Mouse (Mus musculus): ENCODE results near the gene Eml3. TPM values are rescaled to one million over a fixed set of nuclear protein-coding genes. Genes with fewer than 3 reads are reported as not detected.

Gene Eml3
- polyA plus RNA-seq, 1 experiment from 2014 or later: 19.0 TPM

DNA sequence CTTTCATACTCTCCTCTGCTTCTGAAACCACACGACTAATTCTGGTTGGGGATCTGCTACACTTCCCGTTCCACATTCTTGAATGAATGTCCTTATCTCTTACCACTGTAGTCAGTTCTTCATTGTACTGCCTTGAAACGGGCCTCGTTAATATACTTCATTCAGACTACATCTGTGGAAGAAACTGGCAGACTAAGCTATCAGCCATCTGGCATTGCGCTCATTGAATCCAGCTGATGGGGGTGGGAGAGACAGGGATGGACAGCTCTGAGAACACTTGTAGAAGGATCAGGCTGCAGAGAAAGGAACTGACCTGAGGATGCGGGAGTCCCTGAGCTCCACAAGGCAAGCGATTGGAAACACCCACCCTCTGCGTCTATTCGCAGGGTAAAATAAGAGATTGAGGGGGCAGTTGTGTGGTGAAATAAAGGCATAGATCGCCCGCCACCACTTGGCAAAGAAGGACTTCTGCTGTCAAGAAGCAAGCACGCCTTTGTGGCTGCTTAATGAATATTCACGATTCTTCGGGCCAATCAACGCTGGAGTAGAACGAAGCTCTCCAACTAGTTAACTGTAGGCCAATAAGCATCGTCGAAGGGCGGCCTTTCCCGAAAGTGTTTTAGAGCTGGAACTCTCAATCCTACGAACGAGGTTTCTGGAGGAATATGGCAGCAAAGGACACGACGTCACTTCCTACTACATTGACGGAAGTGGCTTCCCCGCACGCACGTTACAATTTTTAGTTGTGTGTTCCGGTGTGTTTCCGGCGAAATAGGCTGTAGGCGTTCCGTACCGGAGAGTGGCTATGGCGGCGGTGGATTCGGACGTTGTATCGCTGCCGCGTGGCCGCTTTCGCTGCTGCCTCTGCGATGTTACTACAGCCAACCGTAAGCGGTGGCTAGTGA lies 24.0 kb downstream of the Eml3 start, which contains the start of gene Tut1:
Gene Tut1, plus strand, starts transcription at position 713 of the 905 bp plus-strand sequence.
- Histone ChIP-seq H3K36me3 (ENCODE audit: insufficient read depth) (peaks cover 72% of the 10 kb centered on the region), H3K4me2 (peak within 1 kb of the TSS; percentile 84), H3K4me1 (ENCODE audit: insufficient read depth) (no peaks in the 10 kb centered on the region), H3K27me3 (ENCODE audit: insufficient read depth, low read length) (no peaks in the 10 kb centered on the region), H3K9me3 (ENCODE audit: low read depth, low read length) (no peaks in the 10 kb centered on the region), H3K27ac (ENCODE audit: low read depth) (peak within 1 kb of the TSS; percentile 62), H3K9ac (peak within 1 kb of the TSS; percentile 85), H3K4me3 (ENCODE audit: low read depth, low read length) (peak within 1 kb of the TSS; percentile 83)
- peak; percentile 100 for DNase-seq
- WGBS: 3% methylated on average over 46 of the region's 46 CpGs
- no peak for TF ChIP-seq CTCF (IDR thresholded peaks at IDR 0.05; ENCODE audit: low read depth)
- ATAC-seq (ENCODE audit: insufficient read depth): peak; percentile 95

DNA sequence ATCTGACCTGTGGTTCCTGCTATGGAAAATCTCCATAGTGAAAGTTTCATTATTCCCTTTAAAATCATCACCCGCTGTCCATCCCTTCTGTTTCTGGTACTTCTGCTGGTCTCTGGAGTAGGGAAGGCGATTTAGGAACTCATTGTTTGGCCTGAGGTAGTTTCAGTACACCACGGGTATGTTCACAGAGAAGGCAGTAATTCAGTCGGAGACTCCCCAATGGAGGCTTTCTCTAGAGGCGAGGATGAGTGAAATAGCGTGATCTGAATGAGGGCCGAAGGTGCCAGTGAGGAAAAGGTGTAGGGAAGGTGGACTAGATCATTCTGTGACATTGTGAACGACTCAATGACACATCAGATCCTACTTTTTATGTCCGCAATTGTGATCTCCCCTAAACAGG lies 24.8 kb downstream of the Eml3 start:
- peak overlapping the region; percentile 85 for H3K9ac ChIP-seq
- no peak for DNase-seq
- peaks cover 72% of the 10 kb centered on the region for H3K36me3 ChIP-seq (ENCODE audit: insufficient read depth)
- peak overlapping the region; percentile 83 for H3K4me3 ChIP-seq (ENCODE audit: low read depth, low read length)
- 6% methylated on average over 9 of the region's 9 CpGs for WGBS
- H3K4me2 ChIP-seq: peak overlapping the region; percentile 84
- no peak for TF ChIP-seq CTCF (IDR thresholded peaks at IDR 0.05; ENCODE audit: low read depth)
- no peaks in the 10 kb centered on the region for H3K27me3 ChIP-seq (ENCODE audit: insufficient read depth, low read length)
- ATAC-seq (ENCODE audit: insufficient read depth): no peak
- no peaks in the 10 kb centered on the region for H3K9me3 ChIP-seq (ENCODE audit: low read depth, low read length)
- no peaks in the 10 kb centered on the region for H3K4me1 ChIP-seq (ENCODE audit: insufficient read depth)
- peak overlapping the region; percentile 62 for H3K27ac ChIP-seq (ENCODE audit: low read depth)

DNA sequence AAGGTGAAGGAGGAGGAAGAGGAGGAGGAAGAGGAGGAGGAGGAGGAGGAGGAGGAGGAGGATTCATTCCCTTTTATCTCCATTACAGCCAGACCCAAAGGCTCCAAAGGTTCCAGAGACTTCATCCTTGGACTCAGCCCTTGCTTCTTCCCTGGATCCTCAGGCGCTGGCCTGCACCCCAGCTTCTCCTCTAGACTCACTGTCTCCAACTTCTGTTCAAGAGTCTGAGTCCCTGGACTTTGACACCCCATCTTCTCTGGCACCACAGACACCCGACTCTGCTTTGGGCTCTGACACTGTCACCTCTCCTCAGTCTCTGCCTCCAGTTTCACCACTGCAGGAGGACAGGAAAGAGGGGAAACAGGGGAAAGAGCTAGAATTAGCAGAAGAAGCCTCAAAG lies 32.9 kb downstream of the Eml3 start:
- WGBS: 95% methylated on average over 2 of the region's 2 CpGs
- Histone ChIP-seq H3K27me3 (ENCODE audit: insufficient read depth, low read length) (no peaks in the 10 kb centered on the region), H3K9me3 (ENCODE audit: low read depth, low read length) (no peaks in the 10 kb centered on the region), H3K4me3 (ENCODE audit: low read depth, low read length) (no peak overlapping the region), H3K27ac (ENCODE audit: low read depth) (no peak overlapping the region), H3K4me2 (no peak overlapping the region), H3K4me1 (ENCODE audit: insufficient read depth) (no peaks in the 10 kb centered on the region), H3K9ac (no peak overlapping the region), H3K36me3 (ENCODE audit: insufficient read depth) (peaks cover 80% of the 10 kb centered on the region)
- TF ChIP-seq CTCF (IDR thresholded peaks at IDR 0.05; ENCODE audit: low read depth): no peak
- DNase-seq (no peak), ATAC-seq (ENCODE audit: insufficient read depth) (no peak)

DNA sequence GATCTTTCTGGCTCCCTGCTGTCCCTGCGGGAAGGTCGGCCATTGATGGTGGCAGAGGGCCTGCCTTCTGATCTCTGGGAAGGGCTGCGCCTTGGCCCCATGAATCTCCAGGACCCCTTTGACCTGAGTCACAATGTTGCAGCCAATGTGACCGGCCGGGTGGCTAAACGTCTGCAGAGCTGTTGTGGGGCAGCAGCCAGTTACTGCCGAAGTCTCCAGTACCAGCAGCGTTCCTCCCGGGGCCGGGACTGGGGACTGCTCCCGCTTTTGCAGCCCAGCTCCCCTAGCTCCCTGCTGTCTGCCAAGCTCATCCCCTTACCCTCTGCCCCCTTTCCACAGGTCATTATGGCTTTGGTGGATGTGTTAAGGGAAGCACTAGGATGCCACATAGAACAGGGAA lies 35.7 kb downstream of the Eml3 start:
- Histone ChIP-seq H3K27ac (ENCODE audit: low read depth) (no peak overlapping the region; the same call in 1 of the 2 replicates), H3K9me3 (ENCODE audit: low read depth, low read length) (no peaks in the 10 kb centered on the region), H3K4me3 (ENCODE audit: low read depth, low read length) (no peak overlapping the region), H3K9ac (0 out of 2 replicates have a peak overlapping the region, but pooled peaks have one; percentile 62), H3K36me3 (ENCODE audit: insufficient read depth) (peaks cover 76% of the 10 kb centered on the region), H3K27me3 (ENCODE audit: insufficient read depth, low read length) (no peaks in the 10 kb centered on the region), H3K4me2 (no peak overlapping the region), H3K4me1 (ENCODE audit: insufficient read depth) (peaks cover 4% of the 10 kb centered on the region; the same call in 1 of the 2 replicates)
- TF ChIP-seq CTCF (IDR thresholded peaks at IDR 0.05; ENCODE audit: low read depth): no peak
- ATAC-seq (ENCODE audit: insufficient read depth): no peak
- DNase-seq: no peak
- WGBS: 85% methylated on average over 11 of the region's 11 CpGs

DNA sequence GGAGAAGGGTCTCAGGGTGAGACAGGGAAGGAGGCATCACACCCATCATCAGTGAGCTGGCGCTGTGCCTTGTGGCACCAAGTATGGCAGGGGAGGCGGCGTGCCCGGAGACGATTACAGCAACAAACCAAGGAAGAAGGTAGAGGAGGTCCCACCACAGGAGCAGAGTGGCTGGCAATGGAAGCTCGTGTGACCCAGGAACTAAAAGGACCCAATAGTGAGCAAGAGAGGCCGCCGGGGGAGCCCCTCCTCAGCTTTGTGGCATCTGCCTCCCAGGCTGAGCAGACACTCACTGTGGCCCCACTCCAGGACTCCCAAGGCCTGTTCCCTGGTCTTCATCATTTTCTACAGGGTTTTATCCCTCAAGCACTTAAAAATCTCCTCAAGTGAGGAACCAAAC lies 36.4 kb downstream of the Eml3 start:
- Histone ChIP-seq H3K4me2 (peak overlapping the region; percentile 75), H3K4me1 (ENCODE audit: insufficient read depth) (peaks cover 4% of the 10 kb centered on the region; the same call in 1 of the 2 replicates), H3K9ac (peak overlapping the region; percentile 62), H3K9me3 (ENCODE audit: low read depth, low read length) (no peaks in the 10 kb centered on the region), H3K36me3 (ENCODE audit: insufficient read depth) (peaks cover 76% of the 10 kb centered on the region), H3K27ac (ENCODE audit: low read depth) (peak overlapping the region; percentile 92), H3K27me3 (ENCODE audit: insufficient read depth, low read length) (no peaks in the 10 kb centered on the region), H3K4me3 (ENCODE audit: low read depth, low read length) (peak overlapping the region; percentile 88)
- 67% methylated on average over 8 of the region's 8 CpGs for WGBS
- no peak for TF ChIP-seq CTCF (IDR thresholded peaks at IDR 0.05; ENCODE audit: low read depth)
- ATAC-seq (ENCODE audit: insufficient read depth) (no peak), DNase-seq (no peak)

DNA sequence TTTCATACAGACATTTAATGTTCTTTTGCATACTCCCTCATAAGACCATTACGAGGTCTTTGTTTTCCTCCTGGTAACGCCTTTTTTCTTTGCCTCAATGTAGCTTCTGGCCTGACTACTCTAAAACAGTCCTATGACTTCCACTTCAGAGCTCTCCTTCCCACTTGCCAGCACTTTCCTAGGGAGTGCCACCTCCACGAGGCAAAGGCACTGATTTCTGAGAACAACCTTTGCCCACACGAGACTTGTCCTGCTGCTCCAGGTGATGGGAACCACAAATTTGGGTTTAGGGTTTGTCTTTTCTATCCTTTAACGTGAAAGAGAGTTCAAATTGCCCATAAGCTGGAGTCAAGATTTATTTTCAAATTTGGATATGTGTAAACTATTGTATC lies 36.8 kb downstream of the Eml3 start:
- no peak for TF ChIP-seq CTCF (IDR thresholded peaks at IDR 0.05; ENCODE audit: low read depth)
- Histone ChIP-seq H3K4me3 (ENCODE audit: low read depth, low read length) (peak overlapping the region; percentile 88), H3K4me2 (peak overlapping the region; percentile 75), H3K9ac (peak overlapping the region; percentile 62), H3K36me3 (ENCODE audit: insufficient read depth) (peaks cover 77% of the 10 kb centered on the region), H3K27me3 (ENCODE audit: insufficient read depth, low read length) (no peaks in the 10 kb centered on the region), H3K9me3 (ENCODE audit: low read depth, low read length) (no peaks in the 10 kb centered on the region), H3K4me1 (ENCODE audit: insufficient read depth) (peaks cover 4% of the 10 kb centered on the region; the same call in 1 of the 2 replicates), H3K27ac (ENCODE audit: low read depth) (peak overlapping the region; percentile 92)
- 27% methylated on average over 5 of the region's 5 CpGs for WGBS
- DNase-seq (no peak), ATAC-seq (ENCODE audit: insufficient read depth) (no peak)

Measured in lung, embryonic 14.5 days (tissue).